Mouse (Mus musculus) small intestine, adult 2 months (tissue): Measurements from ENCODE around the gene Ube2r2.

Experiments
- CTCF ChIP-seq: fragments of 200-500 bp; IDR thresholded peaks from 2 replicates; pipeline ENCODE4 v1.5.1; 2012; ENCODE audit warnings: low read depth, mild to moderate bottlenecking, control low read depth, inconsistent platforms, low read length, moderate library complexity, mixed read lengths; ENCODE audit not compliant: insufficient replicate concordance, insufficient read length; ENCODE audit errors: extremely low read depth
- POLR2A ChIP-seq: fragments of 200-500 bp; IDR thresholded peaks from 2 replicates; pipeline ENCODE4 v1.6.1; 2012; ENCODE audit warnings: low read depth, mild to moderate bottlenecking, control low read depth, inconsistent platforms, low read length, moderate library complexity

DNA sequence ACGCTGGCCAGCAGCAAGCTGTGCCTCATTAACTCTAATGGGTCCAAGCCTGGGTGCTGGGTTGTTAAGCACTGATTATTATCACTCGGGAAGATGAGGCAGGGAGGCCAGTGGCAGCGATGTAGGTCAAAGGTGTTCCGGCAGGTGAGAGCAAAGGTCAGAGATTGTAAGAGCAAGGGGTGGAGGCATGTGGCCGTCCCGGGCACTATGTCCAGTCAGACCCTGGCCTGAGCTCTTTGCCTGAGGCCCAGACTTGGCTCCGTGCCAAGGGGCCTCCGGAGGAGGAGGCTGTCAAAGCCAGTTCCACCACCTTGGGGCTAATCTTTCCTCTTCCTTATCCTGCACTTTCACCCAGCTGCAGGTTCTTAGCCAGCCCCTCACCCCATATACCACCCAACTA is 39.4 kb upstream of the Ube2r2 start:
- TF ChIP-seq CTCF = no peak
- TF ChIP-seq POLR2A = no peak
